In genomic region chr4:108033041-108033764, GRCm38 (mm10) we compare ENCODE assay signal across 20 mouse cellular contexts.
DNase-seq lines count a peak whose midpoint lies in the region; ATAC-seq lines count a peak whose summit lies in the region.
"Had no signal": no experiment of that assay in that cellular context is flagged by ENCODE, and none has a peak within 500 bp of the region (broad histone marks: within the 10 kb centered on the region; RNA-seq: fewer than 3 reads in every experiment).

No protein-coding gene starts in this region.

- H3K4me2 ChIP-seq in heart, embryonic 12.5 days: no peak overlapping the region

- no peaks in the 10 kb centered on the region for H3K9me3 ChIP-seq in heart, embryonic 12.5 days (replicated peaks)
- H3K9me3 ChIP-seq: embryonic facial prominence, embryonic 15.5 days; forebrain, embryonic 12.5 days; hindbrain, embryonic 12.5 days; midbrain, embryonic 13.5 days; neural tube, embryonic 13.5 days had no signal

- DNase-seq in heart, adult 11 months: peak; percentile 90
- peak; percentile 21 for DNase-seq in lung, postnatal 25 days (ENCODE audit: low spot score)
- no peak for DNase-seq in lung, postnatal 4 days
- peak; percentile 95 for DNase-seq in NIH3T3 (ENCODE audit: low read depth)
- DNase-seq in fibroblast of lung, adult 2 months (ENCODE audit: low read depth): peak; percentile 51
- DNase-seq in urinary bladder, postnatal 10 days (ENCODE audit: low spot score): no peak
- DNase-seq in layer of hippocampus, adult 9-11 months: no peak
- DNase-seq: cerebellum, adult 11-12 months; cerebellum, postnatal 14 days; kidney, postnatal 25 days; liver, postnatal 0 days; right cerebral cortex, postnatal 14 days; thymus, postnatal 14 days had no signal

- peaks cover 24% of the 10 kb centered on the region for H3K4me1 ChIP-seq in heart, embryonic 12.5 days (replicated peaks)

- ATAC-seq in heart, embryonic 12.5 days (ENCODE audit: insufficient number of reproducible peaks, low FRiP score): no peak
- ATAC-seq: liver, postnatal 0 days; Patski had no signal

- H3K27me3 ChIP-seq in heart, embryonic 12.5 days (replicated peaks): peaks cover 57% of the 10 kb centered on the region
- H3K27me3 ChIP-seq: Patski had no signal

- H3K36me3 ChIP-seq in heart, embryonic 12.5 days: no peaks in the 10 kb centered on the region
- H3K36me3 ChIP-seq: embryonic facial prominence, embryonic 15.5 days; forebrain, embryonic 12.5 days; hindbrain, embryonic 12.5 days; midbrain, embryonic 13.5 days; neural tube, embryonic 13.5 days had no signal

- no peak overlapping the region for H3K9ac ChIP-seq in heart, embryonic 12.5 days
- H3K9ac ChIP-seq: embryonic facial prominence, embryonic 15.5 days; forebrain, embryonic 12.5 days; hindbrain, embryonic 12.5 days; liver, postnatal 0 days; midbrain, embryonic 13.5 days; neural tube, embryonic 13.5 days had no signal

- no peak overlapping the region for H3K27ac ChIP-seq in heart, embryonic 12.5 days (ENCODE audit: poor library complexity, severe bottlenecking)
- H3K27ac ChIP-seq: forebrain, embryonic 12.5 days; hindbrain, embryonic 12.5 days; midbrain, embryonic 13.5 days; neural tube, embryonic 13.5 days had no signal

- H3K4me3 ChIP-seq in heart, embryonic 12.5 days: no peak overlapping the region

- 78% methylated on average over 8 of the region's 8 CpGs for WGBS in heart, embryonic 12.5 days

Comparison
In these comparisons a context has a peak if more than half of its experiments do, and no peak if none do; other contexts are left out.
1. DNase-seq: peak in heart, adult 11 months (single experiment), lung, postnatal 25 days (single experiment), NIH3T3 (single experiment) and fibroblast of lung, adult 2 months (single experiment); none in lung, postnatal 4 days (0 of 2), urinary bladder, postnatal 10 days (single experiment) and layer of hippocampus, adult 9-11 months (single experiment).